In genomic region chr5:17934501-17934900, GRCm38 (mm10) we compare ENCODE assay signal across 28 mouse cellular contexts. TPM values are rescaled to one million over a fixed set of nuclear protein-coding genes. Genes with fewer than 3 reads are reported as not detected.
DNase-seq lines count a peak whose midpoint lies in the region; ATAC-seq and TF ChIP-seq lines count a peak whose summit lies in the region.
"Had no signal": no experiment of that assay in that cellular context is flagged by ENCODE, and none has a peak within 500 bp of the region (broad histone marks: within the 10 kb centered on the region; RNA-seq: fewer than 3 reads in every experiment).

No protein-coding gene starts in this region.

- TF ChIP-seq POLR2A in heart, adult 2 months (IDR thresholded peaks at IDR 0.05; ENCODE audit: insufficient read depth, low read depth, low read length), result no peak

- peaks cover 9% of the 10 kb centered on the region for H3K4me1 ChIP-seq in heart, adult 2 months (ENCODE audit: control insufficient read depth, insufficient read depth, low read length)
- no peaks in the 10 kb centered on the region for H3K4me1 ChIP-seq in heart, embryonic 11.5 days (ENCODE audit: control insufficient read depth, insufficient read depth, low read length)
- H3K4me1 ChIP-seq in brown adipose tissue, adult 24 weeks (ENCODE audit: control insufficient read depth, insufficient read depth, insufficient read length, low read length), result peaks cover 5% of the 10 kb centered on the region
- no peaks in the 10 kb centered on the region for H3K4me1 ChIP-seq in kidney, embryonic 14.5 days (ENCODE audit: control insufficient read depth, insufficient read depth, low read length)
- H3K4me1 ChIP-seq: embryonic facial prominence, embryonic 13.5 days; embryonic facial prominence, embryonic 15.5 days; forebrain, embryonic 10.5 days; forebrain, embryonic 12.5 days had no signal

- TF ChIP-seq EP300 in heart, adult 2 months (IDR thresholded peaks at IDR 0.05; ENCODE audit: insufficient read depth, low read depth, low read length), result no peak

- H3K27me3 ChIP-seq in heart, adult 2 months (ENCODE audit: control insufficient read depth, insufficient read depth, low read length), result no peaks in the 10 kb centered on the region
- no peaks in the 10 kb centered on the region for H3K27me3 ChIP-seq in heart, embryonic 11.5 days (ENCODE audit: control insufficient read depth, insufficient read depth, low read length)
- no peaks in the 10 kb centered on the region for H3K27me3 ChIP-seq in kidney, embryonic 14.5 days (ENCODE audit: control insufficient read depth, insufficient read depth, low read length)
- H3K27me3 ChIP-seq: embryonic facial prominence, embryonic 13.5 days; embryonic facial prominence, embryonic 15.5 days; forebrain, embryonic 12.5 days had no signal

- no peak overlapping the region for H3K9ac ChIP-seq in heart, adult 2 months (ENCODE audit: low read depth, low read length)
- H3K9ac ChIP-seq in heart, embryonic 11.5 days (ENCODE audit: low read depth, low read length), result no peak overlapping the region
- H3K9ac ChIP-seq in kidney, embryonic 14.5 days (ENCODE audit: low read depth, low read length), result no peak overlapping the region
- H3K9ac ChIP-seq: embryonic facial prominence, embryonic 13.5 days; embryonic facial prominence, embryonic 15.5 days; forebrain, embryonic 12.5 days had no signal

- no peak for TF ChIP-seq CTCF in heart, adult 2 months (IDR thresholded peaks at IDR 0.05)

- H3K36me3 ChIP-seq in heart, adult 2 months (ENCODE audit: control insufficient read depth, insufficient read depth, low read length), result peaks cover 10% of the 10 kb centered on the region
- no peaks in the 10 kb centered on the region for H3K36me3 ChIP-seq in heart, embryonic 11.5 days (ENCODE audit: control insufficient read depth, insufficient read depth, low read length)
- H3K36me3 ChIP-seq in kidney, embryonic 14.5 days (ENCODE audit: control insufficient read depth, insufficient read depth, low read length), result no peaks in the 10 kb centered on the region
- H3K36me3 ChIP-seq: embryonic facial prominence, embryonic 13.5 days; embryonic facial prominence, embryonic 15.5 days; forebrain, embryonic 10.5 days; forebrain, embryonic 12.5 days had no signal

- no peak overlapping the region for H3K4me2 ChIP-seq in heart, embryonic 11.5 days
- no peak overlapping the region for H3K4me2 ChIP-seq in kidney, embryonic 14.5 days (replicated peaks; ENCODE audit: low read depth, low read length)
- H3K4me2 ChIP-seq: embryonic facial prominence, embryonic 13.5 days; embryonic facial prominence, embryonic 15.5 days; forebrain, embryonic 12.5 days had no signal

- DNase-seq in heart, adult 11 months, result peak; percentile 92
- no peak for DNase-seq in heart, postnatal 36 days
- peak in 1 of 2 experiments; percentile 17 for DNase-seq in heart, adult 2 months
- DNase-seq: adrenal gland, adult 8-10 months; adrenal gland, postnatal 14 days; adrenal gland, postnatal 36 days; cerebellum, adult 11 months; cerebellum, adult 18-20 months; cerebellum, adult 8-10 months; cerebellum, adult 9-11 months; cerebellum, postnatal 14 days; cerebellum, postnatal 36 days; embryo, embryonic 11 days had no signal

- no peak for ATAC-seq in heart, embryonic 11.5 days (replicated peaks; ENCODE audit: insufficient number of reproducible peaks, low FRiP score, low TSS enrichment)
- ATAC-seq in kidney, embryonic 14.5 days (ENCODE audit: low FRiP score, low TSS enrichment), result no peak
- ATAC-seq: forebrain, embryonic 14.5 days; forebrain, embryonic 16.5 days had no signal

- H3K9me3 ChIP-seq in heart, embryonic 11.5 days (replicated peaks; ENCODE audit: control insufficient read depth, low read length), result no peaks in the 10 kb centered on the region
- H3K9me3 ChIP-seq in kidney, embryonic 14.5 days (ENCODE audit: control insufficient read depth, low read length), result no peaks in the 10 kb centered on the region
- H3K9me3 ChIP-seq: embryonic facial prominence, embryonic 13.5 days; embryonic facial prominence, embryonic 15.5 days; forebrain, embryonic 10.5 days; forebrain, embryonic 12.5 days had no signal

- no peaks in the 10 kb centered on the region for H3K79me2 ChIP-seq in heart, adult 2 months (replicated peaks; ENCODE audit: control insufficient read depth, insufficient read depth, low read length)

- intact Hi-C loops in heart, postnatal 36 days (cut with DNase I), result no loop called here
- intact Hi-C loops in heart, adult 2 months (cut with DNase I), result no loop called here

- WGBS in heart, adult 2 months, result 44% methylated on average over 1 of the region's 1 CpGs
- WGBS in heart, embryonic 11.5 days (ENCODE audit: insufficient replicate concordance), result 71% methylated on average over 1 of the region's 1 CpGs
- 74% methylated on average over 1 of the region's 1 CpGs for WGBS in kidney, embryonic 14.5 days

- peak overlapping the region; percentile 54 for H3K27ac ChIP-seq in heart, adult 2 months
- H3K27ac ChIP-seq in heart, embryonic 11.5 days (ENCODE audit: low read depth, low read length), result no peak overlapping the region
- peak overlapping the region; percentile 48 for H3K27ac ChIP-seq in brown adipose tissue, adult 24 weeks (replicated peaks; ENCODE audit: low read depth, low read length)
- H3K27ac ChIP-seq in kidney, embryonic 14.5 days (ENCODE audit: low read depth, low read length), result no peak overlapping the region
- H3K27ac ChIP-seq: embryonic facial prominence, embryonic 13.5 days; embryonic facial prominence, embryonic 15.5 days; forebrain, embryonic 10.5 days; forebrain, embryonic 12.5 days had no signal

- H3K4me3 ChIP-seq in heart, adult 2 months, result no peak overlapping the region
- H3K4me3 ChIP-seq in heart, embryonic 11.5 days (ENCODE audit: low read depth, low read length), result no peak overlapping the region
- no peak overlapping the region for H3K4me3 ChIP-seq in brown adipose tissue, adult 24 weeks (ENCODE audit: insufficient read depth, low read depth, low read length)
- H3K4me3 ChIP-seq in kidney, embryonic 14.5 days (ENCODE audit: low read length), result no peak overlapping the region
- H3K4me3 ChIP-seq: embryonic facial prominence, embryonic 13.5 days; embryonic facial prominence, embryonic 15.5 days; erythroblast, embryonic 14.5 days; forebrain, embryonic 10.5 days; forebrain, embryonic 12.5 days had no signal

RNA-seq across cellular contexts. Expression of gene Gnat3, which starts 27.8 kb away (rescaled TPM):
- under 1 TPM; 0.58 to 0.95 TPM for total RNA-seq in heart, postnatal 36 days (2021)
- under 1 TPM; 0.70 to 0.76 TPM for total RNA-seq in heart, adult 2 months (2021)
- 0.08 and 0.12 TPM in 2 replicates for polyA plus RNA-seq in heart, adult 2 months (2012; rRNA removed)
- not detected in 2 replicates for polyA plus RNA-seq in heart, embryonic 11.5 days (2014; fragmentation: Nextera tagmentation; extraction: Ambion mirVana)
- 0.75 TPM in 1 of 2 replicates, not detected in the other for polyA plus RNA-seq in brown adipose tissue, adult 24 weeks (2012; ENCODE audit: insufficient read depth, insufficient read length, missing spikeins)
- not detected in 2 replicates for polyA plus RNA-seq in kidney, embryonic 14.5 days (2014; fragmentation: Nextera tagmentation; extraction: Ambion mirVana)
- total RNA-seq: adrenal gland, adult 18-20 months; adrenal gland, adult 8-10 months; adrenal gland, postnatal 14 days; common myeloid progenitor, adult 5-6 weeks; ES-E14; MEL had no signal
- polyA plus RNA-seq: C2C12; embryonic facial prominence, embryonic 13.5 days; embryonic facial prominence, embryonic 15.5 days; erythroblast, embryonic 14.5 days; forebrain, embryonic 10.5 days; forebrain, embryonic 12.5 days; forebrain, embryonic 14.5 days; forebrain, embryonic 16.5 days had no signal

RNA-seq across cellular contexts. Expression of gene Cd36, which starts 45.9 kb away (rescaled TPM):
- 1,000 to 10,000 TPM; 1,925 to 2,084 TPM for total RNA-seq in heart, postnatal 36 days (2021)
- total RNA-seq in heart, adult 2 months (2021), result 1,000 to 10,000 TPM; 1,665 to 1,999 TPM
- 341 and 831 TPM in 2 replicates for polyA plus RNA-seq in heart, adult 2 months (2012; rRNA removed)
- polyA plus RNA-seq in heart, embryonic 11.5 days (2014; fragmentation: Nextera tagmentation; extraction: Ambion mirVana), result 46.8 and 56.2 TPM in 2 replicates
- 1,463 and 1,631 TPM in 2 replicates for polyA plus RNA-seq in brown adipose tissue, adult 24 weeks (2012; ENCODE audit: insufficient read depth, insufficient read length, missing spikeins)
- polyA plus RNA-seq in kidney, embryonic 14.5 days (2014; fragmentation: Nextera tagmentation; extraction: Ambion mirVana), result 6.8 and 7.7 TPM in 2 replicates

Comparison
In these comparisons a context has a peak if more than half of its experiments do, and no peak if none do; other contexts are left out.
1. H3K27ac ChIP-seq: peak in heart, adult 2 months (single experiment) and brown adipose tissue, adult 24 weeks (single experiment); none in heart, embryonic 11.5 days (single experiment) and kidney, embryonic 14.5 days (single experiment).